Mouse (Mus musculus) liver, postnatal 0 days (tissue): ENCODE measurements around the gene Tepsin. TPM values are rescaled to one million over a fixed set of nuclear protein-coding genes. Genes with fewer than 3 reads are reported as not detected.
A peak's percentile ranks its signal among the peaks of the same experiment; 100 is the strongest.

Experiments used
- ATAC-seq: fragments of 200-750 bp; cut with Nextera tagmentation; 2 replicates; pipeline ENCODE4 v1.8.0; 2017; ENCODE audit warnings: mild to moderate bottlenecking, moderate library complexity
- DNase-seq: peaks from one replicate; pipeline ENCODE4 v3.0.0-alpha.2; 2016
- H3K27ac ChIP-seq: fragments of 300-500 bp; sonication (generic); 2 replicates; pipeline ENCODE4 v1.5.1; 2014; ENCODE audit warnings: antibody characterized with exemption, moderate library complexity, mild to moderate bottlenecking, low read depth
- H3K27me3 ChIP-seq: fragments of 300-500 bp; sonication (generic); 2 replicates; pipeline ENCODE4 v1.6.1; 2014; ENCODE audit warnings: low read length, control low read depth, mixed read lengths; ENCODE audit not compliant: insufficient read depth
- H3K36me3 ChIP-seq: fragments of 300-500 bp; sonication (generic); replicated peaks from 2 replicates; pipeline ENCODE4 v1.6.1; 2014; ENCODE audit warnings: mild to moderate bottlenecking, control low read depth, low read length, moderate library complexity, mixed read lengths; ENCODE audit not compliant: insufficient read depth
- H3K4me1 ChIP-seq: fragments of 300-500 bp; sonication (generic); 2 replicates; pipeline ENCODE4 v1.6.1; 2014; ENCODE audit warnings: antibody characterized with exemption, mild to moderate bottlenecking, control low read depth; ENCODE audit not compliant: insufficient read depth
- H3K4me2 ChIP-seq: fragments of 300-500 bp; sonication (generic); 2 replicates; pipeline ENCODE4 v1.6.1; 2014; ENCODE audit warnings: low read depth, mild to moderate bottlenecking, low read length, moderate library complexity, mixed read lengths
- H3K4me3 ChIP-seq: fragments of 300-500 bp; sonication (generic); 2 replicates; pipeline ENCODE4 v1.5.1; 2014; ENCODE audit warnings: low read depth, low read length
- H3K9ac ChIP-seq: fragments of 300-500 bp; sonication (generic); replicated peaks from 2 replicates; pipeline ENCODE4 v1.6.1; 2014; ENCODE audit warnings: mild to moderate bottlenecking, moderate library complexity
- H3K9me3 ChIP-seq: fragments of 300-500 bp; sonication (generic); 2 replicates; pipeline ENCODE4 v1.6.1; 2016; ENCODE audit warnings: mild to moderate bottlenecking, control low read depth, low read length, mixed read lengths
- CTCF ChIP-seq: sonication (generic); IDR thresholded peaks from 2 replicates; pipeline ENCODE4 v1.5.1; 2016; ENCODE audit warnings: antibody characterized with exemption, low read depth
- EP300 ChIP-seq: IDR thresholded peaks from 2 replicates; pipeline ENCODE4 v1.6.1; 2016; ENCODE audit warnings: antibody characterized with exemption, low read depth, mild to moderate bottlenecking
- WGBS: fragments of 180-500 bp; shearing (Covaris S2); extraction: QIAGEN DNeasy Blood & Tissue Kit; methylation state at CpG from one replicate; pipeline ENCODE4 v1.1.7; 2014; ENCODE audit not compliant: insufficient replicate concordance; 5-methylcytosine and 5-hydroxymethylcytosine counted together
- polyA plus RNA-seq: library from polyadenylated mRNA; unstranded; fragments of >200 nt; fragmentation: Nextera tagmentation; extraction: Ambion mirVana; gene quantifications from 2 replicates; pipeline ENCODE4 v1.2.1, GENCODE M21; 2015

Tepsin gene
- polyA plus RNA-seq, 1 experiment from 2014 or later, result 4.2 TPM

DNA sequence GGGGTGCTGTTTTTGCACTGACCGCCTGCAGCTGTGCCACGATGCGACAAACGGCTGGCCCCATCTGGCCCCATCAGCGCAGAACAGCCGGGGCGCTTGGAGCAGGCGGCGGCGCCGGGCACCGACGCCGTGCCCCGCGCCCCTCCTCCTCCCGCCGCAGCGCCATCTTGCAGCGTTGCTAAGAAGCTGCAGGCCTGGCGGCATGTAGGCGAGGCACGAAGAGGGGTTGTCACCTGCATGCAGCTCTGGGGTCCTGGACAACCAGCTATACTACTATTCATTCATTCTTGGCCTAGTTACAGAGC lies 50.3 kb downstream of the Tepsin start:
- no peaks in the 10 kb centered on the region for H3K36me3 ChIP-seq
- WGBS, result 7% methylated on average over 21 of the region's 23 CpGs
- no peak overlapping the region for H3K27ac ChIP-seq
- H3K4me3 ChIP-seq, result 0 out of 2 replicates have a peak overlapping the region, but pooled peaks have one; percentile 3
- ATAC-seq (no peak), DNase-seq (no peak)
- H3K4me2 ChIP-seq, result 0 out of 2 replicates have a peak overlapping the region, but pooled peaks have one; percentile 4
- TF ChIP-seq CTCF, result 0 out of 2 replicates have a peak, but pooled peaks have one; percentile 25
- TF ChIP-seq EP300, result no peak
- peaks cover 37% of the 10 kb centered on the region for H3K27me3 ChIP-seq
- no peaks in the 10 kb centered on the region for H3K9me3 ChIP-seq
- H3K9ac ChIP-seq, result no peak overlapping the region
- peaks cover 6% of the 10 kb centered on the region; the same call in 1 of the 2 replicates for H3K4me1 ChIP-seq

DNA sequence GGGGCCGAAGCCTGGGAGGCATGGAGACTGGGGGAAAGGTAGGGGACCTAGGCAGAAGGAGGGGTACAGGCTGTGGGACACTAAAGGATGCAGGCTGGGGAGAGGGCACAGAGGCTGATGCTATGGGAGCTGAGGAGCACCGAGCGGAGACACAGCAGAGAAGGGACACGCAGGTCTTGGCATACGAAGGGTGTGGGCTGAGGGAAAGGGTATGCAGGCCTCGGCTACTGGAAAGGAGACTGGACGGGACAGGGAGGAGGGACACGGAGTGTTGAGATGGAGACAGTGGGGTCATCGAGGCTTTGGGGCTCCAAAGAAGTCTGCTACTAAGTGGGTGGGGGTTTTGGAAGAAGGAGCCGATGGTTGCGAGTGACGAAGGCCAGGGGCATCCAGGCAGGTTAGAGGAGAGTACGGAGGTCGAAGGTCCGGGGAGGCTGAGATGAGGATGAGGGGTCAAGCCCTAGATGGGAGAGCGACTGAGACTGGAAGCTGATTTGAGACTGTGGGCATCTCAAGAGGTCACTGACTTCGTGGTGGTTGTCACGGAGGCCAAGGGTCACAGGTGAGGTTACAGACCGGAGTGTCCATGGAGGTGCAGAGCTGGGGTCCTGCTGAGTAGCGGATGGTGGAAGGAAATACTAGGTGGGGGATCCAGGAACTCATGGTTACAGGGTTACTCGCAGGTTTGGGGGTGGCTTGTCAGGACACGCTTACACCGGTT lies 50.8 kb downstream of the Tepsin start:
- DNase-seq (no peak), ATAC-seq (no peak)
- Histone ChIP-seq H3K27ac (no peak overlapping the region), H3K36me3 (no peaks in the 10 kb centered on the region), H3K4me3 (no peak overlapping the region), H3K9ac (no peak overlapping the region), H3K9me3 (no peaks in the 10 kb centered on the region), H3K27me3 (peaks cover 37% of the 10 kb centered on the region), H3K4me1 (peaks cover 6% of the 10 kb centered on the region; the same call in 1 of the 2 replicates), H3K4me2 (0 out of 2 replicates have a peak overlapping the region, but pooled peaks have one; percentile 74)
- WGBS, result 19% methylated on average over 23 of the region's 23 CpGs
- TF ChIP-seq EP300, result no peak
- TF ChIP-seq CTCF, result no peak

- no peaks in the 10 kb centered on the region for H3K36me3 ChIP-seq
- H3K4me2 ChIP-seq, result peak within 1 kb of the TSS; percentile 74
- DNase-seq (no peak), ATAC-seq (no peak)
- H3K27me3 ChIP-seq, result peaks cover 37% of the 10 kb centered on the region
- no peaks in the 10 kb centered on the region for H3K9me3 ChIP-seq
- H3K4me1 ChIP-seq, result peaks cover 12% of the 10 kb centered on the region
- H3K4me3 ChIP-seq, result peak within 1 kb of the TSS; percentile 41
- TF ChIP-seq CTCF (no peak), EP300 (no peak)
- WGBS, result 9% methylated on average over 35 of the region's 63 CpGs
- H3K27ac ChIP-seq, result no peak within 1 kb of the TSS
- no peak within 1 kb of the TSS; the same call in 1 of the 2 replicates for H3K9ac ChIP-seq
Observed at GRCm38 (mm10) chr11:120046553-120047191, 51.9 kb downstream of the Tepsin start, which contains the start of gene Aatk. Gene Aatk (minus strand): TSS chr11:120047167.

DNA sequence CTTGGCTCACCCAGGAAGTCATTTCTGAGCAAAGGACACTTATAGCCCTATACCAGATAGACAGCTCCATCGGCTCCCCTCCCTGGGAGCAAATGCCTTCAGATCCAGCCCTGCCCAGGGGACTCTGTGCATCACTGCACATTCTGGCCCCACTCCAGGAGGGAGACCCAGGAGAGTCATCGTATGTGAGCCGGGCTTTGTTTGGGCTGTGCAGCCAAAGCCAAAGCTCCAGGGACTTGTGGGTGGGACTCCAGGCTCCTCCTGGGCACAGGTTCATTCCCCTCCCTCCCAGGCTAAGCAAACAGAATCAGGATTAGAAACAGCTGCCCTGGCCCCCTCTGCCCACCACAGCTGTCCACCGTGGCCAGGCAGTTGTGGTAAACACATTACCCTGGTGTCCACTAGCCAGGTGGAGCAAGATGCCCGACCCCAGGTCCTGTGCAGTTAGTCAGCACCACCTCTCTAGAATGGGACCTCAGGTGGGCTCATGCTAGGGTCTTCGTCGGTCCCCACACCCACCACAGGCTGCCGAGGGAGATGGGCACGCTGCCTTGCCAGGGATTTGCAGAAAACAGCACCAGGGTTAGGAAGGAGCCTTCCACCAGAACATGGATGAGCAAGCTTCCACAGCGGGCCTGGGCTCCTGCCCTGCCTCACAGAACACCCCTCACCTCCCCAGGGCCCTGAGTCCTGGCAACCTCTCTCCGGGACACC lies 52.5 kb downstream of the Tepsin start:
- H3K27me3 ChIP-seq, result peaks cover 37% of the 10 kb centered on the region

DNA sequence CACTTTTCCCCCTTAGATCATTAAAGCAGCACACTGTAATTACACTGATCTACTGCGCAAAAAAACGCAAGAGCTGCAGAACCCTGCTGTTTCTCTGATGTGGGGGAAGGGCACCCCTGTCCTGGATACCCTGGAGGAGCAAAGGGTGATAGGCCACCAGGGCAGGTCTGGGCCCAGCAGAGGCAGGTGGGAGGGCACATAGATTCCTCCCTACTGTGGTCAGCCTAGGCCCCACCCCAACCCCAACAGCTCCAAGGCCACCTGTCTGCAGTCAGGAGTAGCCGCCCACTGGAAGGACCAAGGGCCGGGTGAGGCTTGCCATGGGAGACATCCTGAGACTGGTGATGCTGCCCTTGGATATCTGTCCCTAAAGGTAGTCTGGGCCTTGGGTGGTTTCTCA lies 53.2 kb downstream of the Tepsin start:
- peaks cover 36% of the 10 kb centered on the region for H3K27me3 ChIP-seq
- peaks cover 14% of the 10 kb centered on the region for H3K4me1 ChIP-seq
- ATAC-seq (no peak), DNase-seq (no peak)
- TF ChIP-seq CTCF, result no peak
- no peak for TF ChIP-seq EP300
- H3K9me3 ChIP-seq, result no peaks in the 10 kb centered on the region
- no peak overlapping the region for H3K27ac ChIP-seq
- no peak overlapping the region for H3K4me3 ChIP-seq
- no peak overlapping the region for H3K4me2 ChIP-seq
- no peak overlapping the region for H3K9ac ChIP-seq
- WGBS, result 65% methylated on average over 4 of the region's 4 CpGs
- H3K36me3 ChIP-seq, result no peaks in the 10 kb centered on the region

More for the DNA sequence above, 52.5 kb downstream of the Tepsin start:
- Histone ChIP-seq H3K36me3 (no peaks in the 10 kb centered on the region), H3K9me3 (no peaks in the 10 kb centered on the region), H3K4me3 (peak overlapping the region; percentile 41; the same call in 1 of the 2 replicates), H3K4me1 (peaks cover 12% of the 10 kb centered on the region), H3K27ac (no peak overlapping the region), H3K4me2 (no peak overlapping the region), H3K9ac (no peak overlapping the region)
- WGBS, result 62% methylated on average over 11 of the region's 11 CpGs
- no peak for TF ChIP-seq EP300
- no peak for TF ChIP-seq CTCF
- ATAC-seq (no peak), DNase-seq (no peak)
